15 mouse cellular contexts compared by ENCODE assay signal in genomic region chr12:4454956-4455565, GRCm38 (mm10). TPM values are rescaled to one million over a fixed set of nuclear protein-coding genes. Genes with fewer than 3 reads are reported as not detected.
A peak's percentile ranks its signal among the peaks of the same experiment; 100 is the strongest.
DNase-seq lines count a peak whose midpoint lies in the region; ATAC-seq lines count a peak whose summit lies in the region.
"Had no signal": no experiment of that assay in that cellular context is flagged by ENCODE, and none has a peak within 500 bp of the region (broad histone marks: within the 10 kb centered on the region; RNA-seq: fewer than 3 reads in every experiment).

No protein-coding gene starts in this region.

- 0 out of 2 replicates have a peak, but pooled peaks have one; percentile 55 for ATAC-seq in kidney, embryonic 14.5 days (ENCODE audit: low FRiP score, low TSS enrichment)
- peak; percentile 67; the same call in 1 of the 2 replicates for ATAC-seq in midbrain, embryonic 16.5 days
- no peak for ATAC-seq in midbrain, embryonic 11.5 days (ENCODE audit: low FRiP score)
- ATAC-seq in activated CD4-positive, CD25-positive, alpha-beta regulatory T cell, adult 4 months, result peak; percentile 58
- peak; percentile 41; the same call in 1 of the 2 replicates for ATAC-seq in megakaryocyte-erythroid progenitor cell, adult 5-6 weeks (replicated peaks; ENCODE audit: low FRiP score, low TSS enrichment, poor library complexity, severe bottlenecking)
- ATAC-seq: forebrain, embryonic 14.5 days; Patski had no signal

- 71% methylated on average over 10 of the region's 10 CpGs for WGBS in kidney, embryonic 14.5 days
- WGBS in midbrain, embryonic 16.5 days, result 78% methylated on average over 10 of the region's 10 CpGs
- WGBS in midbrain, embryonic 11.5 days, result 81% methylated on average over 10 of the region's 10 CpGs

- no peaks in the 10 kb centered on the region for H3K9me3 ChIP-seq in kidney, embryonic 14.5 days (ENCODE audit: control insufficient read depth, low read length)
- H3K9me3 ChIP-seq in midbrain, embryonic 16.5 days (replicated peaks; ENCODE audit: control insufficient read depth, low read length, poor library complexity, severe bottlenecking), result no peaks in the 10 kb centered on the region
- H3K9me3 ChIP-seq in midbrain, embryonic 11.5 days (ENCODE audit: control insufficient read depth, low read length), result no peaks in the 10 kb centered on the region

- H3K9ac ChIP-seq in kidney, embryonic 14.5 days (ENCODE audit: low read depth, low read length), result no peak overlapping the region
- no peak overlapping the region for H3K9ac ChIP-seq in midbrain, embryonic 16.5 days (ENCODE audit: low read depth, low read length)
- H3K9ac ChIP-seq in midbrain, embryonic 11.5 days (ENCODE audit: low read length), result no peak overlapping the region
- H3K9ac ChIP-seq: liver, embryonic 14.5 days had no signal

- no peak overlapping the region for H3K4me2 ChIP-seq in kidney, embryonic 14.5 days (replicated peaks; ENCODE audit: low read depth, low read length)
- no peak overlapping the region for H3K4me2 ChIP-seq in midbrain, embryonic 16.5 days (ENCODE audit: low read length)
- no peak overlapping the region for H3K4me2 ChIP-seq in midbrain, embryonic 11.5 days

- DNase-seq in kidney, adult 9 months, result no peak
- DNase-seq in midbrain, embryonic 11.5 days (ENCODE audit: low spot score, missing footprints), result no peak
- DNase-seq in T-cell, adult 2 months (ENCODE audit: low spot score), result no peak
- no peak for DNase-seq in lung, postnatal 36 days
- DNase-seq: cerebellum, adult 8-10 months; left cerebral cortex, postnatal 4 days; lung, postnatal 4 days had no signal

- H3K27ac ChIP-seq in kidney, embryonic 14.5 days (ENCODE audit: low read depth, low read length), result no peak overlapping the region
- no peak overlapping the region for H3K27ac ChIP-seq in midbrain, embryonic 16.5 days (ENCODE audit: low read length)
- H3K27ac ChIP-seq in midbrain, embryonic 11.5 days (ENCODE audit: low read depth, low read length), result no peak overlapping the region
- H3K27ac ChIP-seq: liver, embryonic 14.5 days; stomach, postnatal 0 days had no signal

- H3K4me3 ChIP-seq in kidney, embryonic 14.5 days (ENCODE audit: low read length), result no peak overlapping the region
- H3K4me3 ChIP-seq in midbrain, embryonic 16.5 days (ENCODE audit: low read depth, low read length), result no peak overlapping the region
- no peak overlapping the region for H3K4me3 ChIP-seq in midbrain, embryonic 11.5 days (ENCODE audit: low read depth, low read length)

- no peaks in the 10 kb centered on the region for H3K36me3 ChIP-seq in kidney, embryonic 14.5 days (ENCODE audit: control insufficient read depth, insufficient read depth, low read length)
- no peaks in the 10 kb centered on the region for H3K36me3 ChIP-seq in midbrain, embryonic 16.5 days (ENCODE audit: control insufficient read depth, insufficient read depth, low read length)
- H3K36me3 ChIP-seq in midbrain, embryonic 11.5 days (ENCODE audit: control insufficient read depth, insufficient read depth, low read length), result no peaks in the 10 kb centered on the region

- H3K27me3 ChIP-seq in kidney, embryonic 14.5 days (ENCODE audit: control insufficient read depth, insufficient read depth, low read length), result no peaks in the 10 kb centered on the region
- no peaks in the 10 kb centered on the region for H3K27me3 ChIP-seq in midbrain, embryonic 16.5 days (ENCODE audit: control insufficient read depth, insufficient read depth, low read depth, low read length)
- H3K27me3 ChIP-seq in midbrain, embryonic 11.5 days (ENCODE audit: control insufficient read depth, insufficient read depth, low read length), result no peaks in the 10 kb centered on the region
- H3K27me3 ChIP-seq: Patski had no signal

- no peaks in the 10 kb centered on the region for H3K4me1 ChIP-seq in kidney, embryonic 14.5 days (ENCODE audit: control insufficient read depth, insufficient read depth, low read length)
- H3K4me1 ChIP-seq in midbrain, embryonic 16.5 days (ENCODE audit: control insufficient read depth, insufficient read depth, low read length), result peaks cover 20% of the 10 kb centered on the region
- no peaks in the 10 kb centered on the region for H3K4me1 ChIP-seq in midbrain, embryonic 11.5 days (ENCODE audit: control insufficient read depth, insufficient read depth, low read length)

RNA-seq across cellular contexts. Expression of gene Ncoa1, which starts 21.9 kb away (rescaled TPM):
- 8.9 and 10.6 TPM in 2 replicates for polyA plus RNA-seq in kidney, embryonic 14.5 days (2014; fragmentation: Nextera tagmentation; extraction: Ambion mirVana)
- 10.0 and 10.9 TPM in 2 replicates for polyA plus RNA-seq in midbrain, embryonic 16.5 days (2015; fragmentation: Nextera tagmentation; extraction: Ambion mirVana)
- 4.7 and 4.9 TPM in 2 replicates for polyA plus RNA-seq in midbrain, embryonic 11.5 days (2014; fragmentation: Nextera tagmentation; extraction: Ambion mirVana)
- 10 to 100 TPM; 10.1 to 16.7 TPM for polyA plus RNA-seq in activated CD4-positive, CD25-positive, alpha-beta regulatory T cell, adult 4 months (2017; shearing (Covaris generic))
- 11.2 and 11.9 TPM in 2 replicates for total RNA-seq in megakaryocyte-erythroid progenitor cell, adult 5-6 weeks (2014; fragmentation: Nextera tagmentation)
- total RNA-seq in megakaryocyte-erythroid progenitor cell, adult 5-6 weeks (2017), result 6.3 and 11.9 TPM in 2 replicates
